Mouse (Mus musculus) liver, embryonic 11.5 days (tissue): ENCODE measurements around the gene Tet1. TPM values are rescaled to one million over a fixed set of nuclear protein-coding genes. Genes with fewer than 3 reads are reported as not detected.
A peak's percentile ranks its signal among the peaks of the same experiment; 100 is the strongest.
"Not testable (repeated sequence)": the region's sequence is repeated elsewhere in the genome, so short reads cannot be mapped to it uniquely, and the experiment has no call there.

Experiments used
- ATAC-seq: fragments of 200-750 bp; cut with Nextera tagmentation; replicated peaks from 2 replicates; pipeline ENCODE4 v1.8.0; 2017; ENCODE audit warnings: moderate number of reproducible peaks, mild to moderate bottlenecking, moderate TSS enrichment, moderate library complexity; ENCODE audit not compliant: low FRiP score
- DNase-seq: peaks from one replicate; pipeline ENCODE4 v3.0.0-alpha.2; 2017; ENCODE audit warnings: low spot score
- H3K27ac ChIP-seq: fragments of 300-500 bp; sonication (generic); 2 replicates; pipeline ENCODE4 v1.5.1; 2014; ENCODE audit warnings: mild to moderate bottlenecking, low read depth, low read length, control low read depth
- H3K27me3 ChIP-seq: fragments of 300-500 bp; sonication (generic); replicated peaks from 2 replicates; pipeline ENCODE4 v1.6.1; 2014; ENCODE audit warnings: low read length, mixed read lengths; ENCODE audit not compliant: control insufficient read depth, insufficient read depth
- H3K36me3 ChIP-seq: fragments of 300-500 bp; sonication (generic); 2 replicates; pipeline ENCODE4 v1.6.1; 2014; ENCODE audit warnings: mild to moderate bottlenecking, low read length, moderate library complexity, mixed read lengths; ENCODE audit not compliant: control insufficient read depth, insufficient read depth
- H3K4me1 ChIP-seq: fragments of 300-500 bp; sonication (generic); replicated peaks from 2 replicates; pipeline ENCODE4 v1.6.1; 2014; ENCODE audit warnings: low read length, mixed read lengths; ENCODE audit not compliant: control insufficient read depth, insufficient read depth
- H3K4me2 ChIP-seq: fragments of 300-500 bp; sonication (generic); 2 replicates; pipeline ENCODE4 v1.6.1; 2014; ENCODE audit warnings: mild to moderate bottlenecking, control low read depth, moderate library complexity
- H3K4me3 ChIP-seq: fragments of 300-500 bp; sonication (generic); 2 replicates; pipeline ENCODE4 v1.5.1; 2014; ENCODE audit warnings: low read depth, low read length, control low read depth
- H3K9ac ChIP-seq: fragments of 300-500 bp; sonication (generic); 2 replicates; pipeline ENCODE4 v1.6.1; 2014; ENCODE audit warnings: low read depth, low read length, control low read depth
- H3K9me3 ChIP-seq: fragments of 300-500 bp; sonication (generic); 2 replicates; pipeline ENCODE4 v1.6.1; 2016; ENCODE audit warnings: low read length, inconsistent platforms, mixed read lengths; ENCODE audit not compliant: control insufficient read depth
- WGBS: fragments of 180-500 bp; shearing (Covaris S2); extraction: QIAGEN DNeasy Blood & Tissue Kit; methylation state at CpG from one replicate; pipeline ENCODE4 v1.1.7; 2014; 5-methylcytosine and 5-hydroxymethylcytosine counted together
- polyA plus RNA-seq: library from polyadenylated mRNA; unstranded; fragments of >200 nt; fragmentation: Nextera tagmentation; extraction: Ambion mirVana; gene quantifications from 2 replicates; pipeline ENCODE4 v1.2.1, GENCODE M21; 2014

Tet1 gene
- 11.7 and 12.9 TPM in 2 replicates for polyA plus RNA-seq

GRCm38 (mm10) chr10:62908896-62909295 lies at the start of gene Tet1:
Gene Tet1, minus strand, starts transcription at chr10:62908996.
- not testable (repeated sequence) for DNase-seq, H3K27me3 ChIP-seq, H3K4me2 ChIP-seq, ATAC-seq, H3K36me3 ChIP-seq, H3K9me3 ChIP-seq, H3K27ac ChIP-seq, H3K4me1 ChIP-seq, H3K4me3 ChIP-seq, H3K9ac ChIP-seq
- WGBS: no CpG with 5 or more reads among the region's 1 CpGs

- Histone ChIP-seq H3K36me3 (peaks cover 21% of the 10 kb centered on the region), H3K27ac (0 out of 2 replicates have a peak overlapping the region, but pooled peaks have one; percentile 8), H3K4me1 (peaks cover 9% of the 10 kb centered on the region), H3K4me3 (peak overlapping the region; percentile 75; the same call in 1 of the 2 replicates), H3K9ac (no peak overlapping the region), H3K27me3 (no peaks in the 10 kb centered on the region), H3K4me2 (peak overlapping the region; percentile 86), H3K9me3 (no peaks in the 10 kb centered on the region)
- WGBS: 86% methylated on average over 7 of the region's 7 CpGs
- ATAC-seq: no peak
- DNase-seq: no peak
Measured at GRCm38 (mm10) chr10:62948551-62948950, 39.8 kb upstream of the Tet1 start.

DNA sequence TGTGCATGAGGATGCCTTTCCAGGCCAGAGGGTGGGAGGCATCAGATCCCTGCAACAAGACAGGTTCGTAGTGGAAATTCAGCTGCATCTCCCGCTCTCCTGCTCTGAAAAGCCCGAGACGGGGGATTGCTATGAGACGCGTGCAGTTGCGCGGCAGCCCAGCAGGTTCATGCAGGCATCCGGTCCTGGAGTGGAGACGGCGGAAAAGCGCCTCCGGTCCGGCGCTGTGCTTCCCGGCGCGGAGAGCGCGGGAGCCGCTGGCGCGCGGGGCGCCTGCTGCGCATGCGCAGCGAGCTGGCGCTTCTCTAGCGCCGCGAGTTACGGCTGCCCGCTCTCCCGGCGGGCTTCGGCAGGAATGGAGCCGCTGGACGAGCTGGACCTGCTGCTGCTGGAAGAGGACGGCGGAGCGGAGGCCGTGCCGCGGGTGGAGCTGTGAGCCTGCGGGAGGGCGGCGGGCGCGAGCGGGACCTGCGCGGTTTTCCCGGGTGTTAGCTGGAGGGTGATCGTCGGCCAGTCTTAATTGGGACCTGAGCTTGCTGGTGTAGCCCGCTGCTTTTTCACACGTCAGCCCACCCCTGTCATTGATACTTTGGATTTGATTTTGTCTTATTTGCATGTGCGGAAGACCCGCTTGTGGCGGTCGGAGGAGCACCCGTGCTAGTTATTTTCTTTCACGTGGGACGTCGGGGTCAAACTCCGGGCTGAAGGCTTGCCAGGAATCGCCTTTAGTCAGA lies 38.1 kb upstream of the Tet1 start, which contains the start of gene Dna2:
Dna2 (plus strand) TSS at position 289 of the 734 bp plus-strand sequence.
- Histone ChIP-seq H3K36me3 (peaks cover 21% of the 10 kb centered on the region), H3K4me2 (peak within 1 kb of the TSS; percentile 86), H3K27me3 (no peaks in the 10 kb centered on the region), H3K27ac (peak within 1 kb of the TSS; percentile 96), H3K4me3 (peak within 1 kb of the TSS; percentile 75), H3K4me1 (peaks cover 9% of the 10 kb centered on the region), H3K9ac (peak within 1 kb of the TSS; percentile 89), H3K9me3 (no peaks in the 10 kb centered on the region)
- peak; percentile 84 for DNase-seq
- ATAC-seq: peak; percentile 75
- WGBS: under 1% methylated on average over 68 of the region's 68 CpGs

DNA sequence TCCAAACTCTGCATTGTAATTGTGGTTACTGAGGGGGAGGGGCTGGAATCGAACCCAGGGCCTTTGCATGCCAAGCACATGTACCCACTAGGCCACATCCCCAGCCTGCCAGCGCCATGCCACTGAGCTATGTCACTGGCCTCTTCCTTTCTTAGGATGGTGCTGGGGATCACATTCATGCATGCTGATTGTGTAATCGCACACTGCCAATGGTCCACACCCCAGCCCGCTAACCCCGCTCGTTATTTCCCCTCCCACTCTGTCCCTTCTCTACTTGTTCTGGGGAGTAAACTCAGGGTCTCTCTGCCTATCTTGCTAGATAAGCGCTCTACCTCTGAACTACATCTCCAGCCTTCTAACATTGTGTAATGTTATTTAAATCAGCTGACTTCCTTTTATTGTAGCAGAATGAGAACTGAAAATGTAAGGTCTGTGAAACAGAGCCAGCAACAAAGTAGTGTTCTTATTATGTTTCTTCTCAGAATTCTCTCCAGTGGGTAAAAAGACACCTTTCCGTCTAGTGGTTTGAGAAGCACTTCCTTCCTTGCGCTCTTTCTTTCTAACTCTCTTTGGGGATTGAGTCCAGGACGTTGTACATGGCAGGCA lies 36.3 kb upstream of the Tet1 start:
- ATAC-seq (peak; percentile 81), DNase-seq (no peak)
- no peak overlapping the region for H3K4me3 ChIP-seq
- peak overlapping the region; percentile 29; the same call in 1 of the 2 replicates for H3K4me2 ChIP-seq
- H3K27ac ChIP-seq: peak overlapping the region; percentile 69
- H3K27me3 ChIP-seq: no peaks in the 10 kb centered on the region
- H3K9me3 ChIP-seq: no peaks in the 10 kb centered on the region
- H3K9ac ChIP-seq: no peak overlapping the region; the same call in 1 of the 2 replicates
- 59% methylated on average over 10 of the region's 10 CpGs for WGBS
- H3K4me1 ChIP-seq: peaks cover 9% of the 10 kb centered on the region
- peaks cover 9% of the 10 kb centered on the region for H3K36me3 ChIP-seq

GRCm38 (mm10) chr10:62932381-62932780 lies 23.6 kb upstream of the Tet1 start:
- peaks cover 13% of the 10 kb centered on the region; the same call in 1 of the 2 replicates for H3K36me3 ChIP-seq
- no peak overlapping the region for H3K27ac ChIP-seq

DNA sequence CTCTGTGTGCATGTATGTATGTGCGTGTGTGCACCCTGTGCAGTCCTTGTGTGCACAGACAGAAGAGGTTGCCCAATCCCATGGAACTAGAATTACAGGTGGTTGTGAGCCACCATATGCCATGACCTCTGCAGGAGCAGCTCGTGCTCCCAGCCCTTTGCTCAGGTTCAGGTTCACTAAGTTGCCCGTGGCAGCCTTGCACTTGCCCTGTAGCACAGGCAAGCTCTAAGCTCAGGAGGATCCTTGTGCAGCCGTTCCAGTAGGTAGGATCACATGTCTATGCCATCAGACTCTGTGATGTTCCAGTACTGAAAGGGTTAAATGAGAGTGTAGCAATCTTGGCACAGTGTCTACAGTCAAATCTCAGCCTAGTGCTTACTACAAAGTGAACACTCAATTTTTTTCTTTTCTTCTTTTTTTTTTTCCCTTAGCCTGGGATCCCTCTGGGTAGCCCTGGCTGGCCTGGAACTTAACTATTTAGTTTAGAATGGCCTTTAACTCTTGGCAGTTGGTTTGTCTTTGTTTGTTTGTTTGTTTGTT lies 15.4 kb upstream of the Tet1 start:
- ATAC-seq (no peak), DNase-seq (no peak)
- no peaks in the 10 kb centered on the region for H3K27me3 ChIP-seq
- no peak overlapping the region for H3K4me3 ChIP-seq
- WGBS: 88% methylated on average over 4 of the region's 4 CpGs
- no peak overlapping the region for H3K4me2 ChIP-seq
- H3K9ac ChIP-seq: no peak overlapping the region
- peaks cover 4% of the 10 kb centered on the region; the same call in 1 of the 2 replicates for H3K36me3 ChIP-seq
- no peak overlapping the region for H3K27ac ChIP-seq
- no peaks in the 10 kb centered on the region for H3K9me3 ChIP-seq
- peaks cover 2% of the 10 kb centered on the region; the same call in 1 of the 2 replicates for H3K4me1 ChIP-seq

More at GRCm38 (mm10) chr10:62932381-62932780, 23.6 kb upstream of the Tet1 start:
- no peak overlapping the region for H3K9ac ChIP-seq
- H3K9me3 ChIP-seq: no peaks in the 10 kb centered on the region
- H3K4me3 ChIP-seq: no peak overlapping the region
- DNase-seq (no peak), ATAC-seq (no peak)
- H3K4me1 ChIP-seq: no peaks in the 10 kb centered on the region
- WGBS: 86% methylated on average over 1 of the region's 1 CpGs
- H3K27me3 ChIP-seq: no peaks in the 10 kb centered on the region
- H3K4me2 ChIP-seq: no peak overlapping the region

GRCm38 (mm10) chr10:62920766-62921156 lies 12.0 kb upstream of the Tet1 start:
- Histone ChIP-seq H3K4me1 (peaks cover 2% of the 10 kb centered on the region; the same call in 1 of the 2 replicates), H3K9ac (peak overlapping the region; percentile 77), H3K27ac (peak overlapping the region; percentile 77), H3K9me3 (no peaks in the 10 kb centered on the region), H3K36me3 (no peaks in the 10 kb centered on the region), H3K27me3 (no peaks in the 10 kb centered on the region), H3K4me3 (peak overlapping the region; percentile 73), H3K4me2 (peak overlapping the region; percentile 95)
- DNase-seq (no peak), ATAC-seq (peak; percentile 55)
- WGBS: under 1% methylated on average over 29 of the region's 29 CpGs

DNA sequence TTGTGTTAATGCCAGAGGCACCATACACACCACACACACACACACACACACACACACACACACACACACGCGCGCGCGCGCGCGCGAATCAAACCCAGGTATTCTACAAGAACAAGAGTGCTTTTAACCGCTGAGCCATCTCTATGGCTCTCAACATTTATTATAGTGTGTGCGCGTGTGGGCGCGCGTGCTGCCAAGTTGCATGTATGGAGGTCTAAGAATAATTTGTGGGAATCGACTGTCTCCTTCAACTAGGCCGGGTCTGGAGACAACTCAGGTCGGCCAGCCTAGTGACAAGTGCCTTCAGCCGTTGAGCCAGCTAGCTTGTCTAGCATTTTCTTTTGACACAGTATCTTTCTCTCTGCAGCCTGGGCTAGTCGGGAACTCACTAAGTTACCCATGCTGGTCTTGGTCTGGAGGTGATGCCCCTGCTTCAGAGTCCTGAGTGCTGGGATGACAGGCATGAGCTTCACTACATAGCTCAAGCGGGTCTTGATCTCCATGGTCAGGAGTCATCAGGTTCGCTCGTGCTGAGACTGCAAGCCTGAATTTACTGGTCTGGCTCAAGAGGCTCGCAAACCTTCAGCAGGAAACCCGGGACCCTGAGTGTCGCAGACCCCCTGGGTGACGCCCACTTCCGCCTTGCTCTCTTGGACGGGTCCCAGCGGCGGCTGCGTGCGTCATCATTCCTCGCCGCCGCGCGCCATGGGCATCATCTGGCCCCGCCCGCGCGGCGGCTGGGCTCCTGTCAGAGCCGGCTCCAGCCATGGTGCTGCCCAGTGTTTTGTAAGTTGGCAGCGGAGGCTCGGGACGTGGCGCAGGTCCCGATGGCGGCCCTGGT lies 11.3 kb upstream of the Tet1 start, which contains the start of gene Slc25a16:
Slc25a16 (plus strand) TSS at position 709 of the 841 bp plus-strand sequence.
- DNase-seq (peak; percentile 93), ATAC-seq (peak; percentile 96)
- Histone ChIP-seq H3K36me3 (no peaks in the 10 kb centered on the region), H3K4me2 (peak within 1 kb of the TSS; percentile 95), H3K27me3 (no peaks in the 10 kb centered on the region), H3K27ac (peak within 1 kb of the TSS; percentile 77), H3K9me3 (no peaks in the 10 kb centered on the region), H3K4me3 (peak within 1 kb of the TSS; percentile 73), H3K4me1 (peaks cover 2% of the 10 kb centered on the region; the same call in 1 of the 2 replicates), H3K9ac (peak within 1 kb of the TSS; percentile 77)
- WGBS: 6% methylated on average over 50 of the region's 50 CpGs
